Mouse (Mus musculus): ENCODE results near the gene Cep83. TPM values are rescaled to one million over a fixed set of nuclear protein-coding genes. Genes with fewer than 3 reads are reported as not detected.

Gene Cep83
- polyA plus RNA-seq (2012): 9.1 and 14.1 TPM in 2 replicates

GRCm38 (mm10) chr10:94688420-94689175 lies at the start of gene Cep83:
Cep83 (plus strand) TSS chr10:94688654.
- TF ChIP-seq GATA1 (IDR thresholded peaks at IDR 0.05; ENCODE audit: low read length): no peak

- TF ChIP-seq GATA1 (IDR thresholded peaks at IDR 0.05; ENCODE audit: low read length): no peak
Observed at GRCm38 (mm10) chr10:94639281-94639680, 49.2 kb upstream of the Cep83 start.

GRCm38 (mm10) chr10:94640067-94640466 lies 48.4 kb upstream of the Cep83 start:
- TF ChIP-seq GATA1 (IDR thresholded peaks at IDR 0.05; ENCODE audit: low read length): no peak

GRCm38 (mm10) chr10:94664036-94664435 lies 24.4 kb upstream of the Cep83 start:
- no peak for TF ChIP-seq GATA1 (IDR thresholded peaks at IDR 0.05; ENCODE audit: low read length)

GRCm38 (mm10) chr10:94664455-94664854 lies 24.0 kb upstream of the Cep83 start:
- no peak for TF ChIP-seq GATA1 (IDR thresholded peaks at IDR 0.05; ENCODE audit: low read length)

GRCm38 (mm10) chr10:94668147-94668546 lies 20.3 kb upstream of the Cep83 start:
- TF ChIP-seq GATA1 (IDR thresholded peaks at IDR 0.05; ENCODE audit: low read length): no peak

- no peak for TF ChIP-seq GATA1 (IDR thresholded peaks at IDR 0.05; ENCODE audit: low read length)
Observed at GRCm38 (mm10) chr10:94687801-94688419, 544 bp upstream of the Cep83 start.

- TF ChIP-seq GATA1 (IDR thresholded peaks at IDR 0.05; ENCODE audit: low read length): no peak
Observed at GRCm38 (mm10) chr10:94689176-94689510, 689 bp downstream of the Cep83 start.

GRCm38 (mm10) chr10:94690376-94690775 lies 1.9 kb downstream of the Cep83 start:
- TF ChIP-seq GATA1 (IDR thresholded peaks at IDR 0.05; ENCODE audit: low read length): no peak

GRCm38 (mm10) chr10:94692163-94692562 lies 3.7 kb downstream of the Cep83 start:
- TF ChIP-seq GATA1 (IDR thresholded peaks at IDR 0.05; ENCODE audit: low read length): no peak

- TF ChIP-seq GATA1 (IDR thresholded peaks at IDR 0.05; ENCODE audit: low read length): no peak
Observed at GRCm38 (mm10) chr10:94705643-94706258, 17.3 kb downstream of the Cep83 start.

- TF ChIP-seq GATA1 (IDR thresholded peaks at IDR 0.05; ENCODE audit: low read length): no peak
Observed at GRCm38 (mm10) chr10:94706695-94707094, 18.2 kb downstream of the Cep83 start.

GRCm38 (mm10) chr10:94709622-94710319 lies 21.3 kb downstream of the Cep83 start:
- TF ChIP-seq GATA1 (IDR thresholded peaks at IDR 0.05; ENCODE audit: low read length): no peak

- no peak for TF ChIP-seq GATA1 (IDR thresholded peaks at IDR 0.05; ENCODE audit: low read length)
Observed at GRCm38 (mm10) chr10:94710320-94710695, 21.9 kb downstream of the Cep83 start.

GRCm38 (mm10) chr10:94720300-94720699 lies 31.8 kb downstream of the Cep83 start:
- no peak for TF ChIP-seq GATA1 (IDR thresholded peaks at IDR 0.05; ENCODE audit: low read length)

GRCm38 (mm10) chr10:94730445-94730844 lies 42.0 kb downstream of the Cep83 start:
- no peak for TF ChIP-seq GATA1 (IDR thresholded peaks at IDR 0.05; ENCODE audit: low read length)
